Mouse (Mus musculus) olfactory bulb, adult 2 months (tissue): Measurements from ENCODE around the gene Ndufab1.

Experiments used
- CTCF ChIP-seq: fragments of 200-500 bp; IDR thresholded peaks from 2 replicates; pipeline ENCODE4 v1.5.1; 2012; ENCODE audit warnings: low read depth, mild to moderate bottlenecking, low read length, moderate library complexity; ENCODE audit not compliant: insufficient read depth
- POLR2A ChIP-seq: fragments of 200-500 bp; IDR thresholded peaks from 2 replicates; pipeline ENCODE4 v1.6.1; 2012; ENCODE audit warnings: mild to moderate bottlenecking, low read depth, low read length, moderate library complexity; ENCODE audit not compliant: insufficient read depth

GRCm38 (mm10) chr7:122044106-122044505 lies 57.6 kb downstream of the Ndufab1 start:
- TF ChIP-seq CTCF (no peak), POLR2A (no peak)
